Mouse (Mus musculus): Measurements from ENCODE around the gene Rrp12. TPM values are rescaled to one million over a fixed set of nuclear protein-coding genes. Genes with fewer than 3 reads are reported as not detected.

Gene Rrp12
- polyA plus RNA-seq, 1 experiment = 19.0 TPM

DNA sequence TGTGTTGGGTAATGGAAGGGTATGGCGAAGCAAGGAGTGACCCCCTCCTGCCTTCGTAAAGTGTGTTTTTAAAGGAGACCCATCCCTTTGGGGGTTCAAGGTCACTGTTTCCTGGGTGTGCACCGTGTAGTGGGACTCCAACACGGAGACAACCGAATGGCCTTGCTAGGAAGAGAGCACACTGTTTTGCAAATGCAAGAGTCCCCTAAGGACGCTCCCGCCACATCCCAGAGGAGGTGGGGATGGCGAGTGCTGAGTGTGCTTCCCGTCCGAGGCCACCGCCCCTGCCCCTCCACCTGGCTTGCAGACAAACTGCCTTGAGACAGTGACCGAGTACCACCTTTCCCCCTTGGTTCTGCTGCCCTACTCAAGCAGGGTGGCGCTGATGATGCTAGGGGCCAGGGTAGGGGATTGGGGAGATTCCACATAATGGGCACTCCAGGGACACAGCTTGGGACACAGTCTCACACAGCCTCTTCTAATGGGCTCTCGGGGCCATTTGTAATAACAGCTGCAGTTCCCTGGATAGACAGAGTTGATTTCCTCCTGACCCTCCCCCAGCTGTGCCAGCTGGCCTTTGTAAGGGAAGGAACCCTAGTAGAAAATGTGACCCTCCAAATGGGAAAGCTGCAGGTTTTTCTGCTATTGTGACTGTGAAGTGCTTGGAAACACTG is 64.1 kb downstream of the Rrp12 start:
- DNase-seq (ENCODE audit: extremely low spot score in 1 of 2, low spot score in 1 of 2) = no peak

DNA sequence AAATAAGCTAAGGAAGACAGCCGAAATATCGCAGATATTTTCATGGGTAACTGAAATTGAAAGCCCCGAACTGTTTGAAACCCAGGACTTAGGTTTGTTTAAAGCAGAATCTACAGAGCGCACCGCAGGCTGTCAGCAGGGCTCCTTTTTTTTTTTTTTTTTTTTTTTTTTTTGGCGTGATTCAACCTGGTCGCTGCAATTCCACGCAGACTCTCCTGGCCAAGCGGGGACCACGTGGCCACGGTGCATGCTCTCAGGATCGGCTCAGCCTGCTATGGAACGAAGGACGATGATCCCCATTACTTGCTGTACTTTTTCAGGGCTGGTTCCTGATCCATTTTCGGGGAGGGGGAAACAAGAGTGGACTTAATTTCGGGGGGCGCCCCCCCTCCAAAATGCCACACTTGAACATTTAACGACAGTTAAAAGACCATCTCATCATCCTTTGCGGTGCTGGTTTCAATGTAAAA is 64.8 kb downstream of the Rrp12 start:
- peak in 1 of 2 experiments; percentile 46 for DNase-seq (ENCODE audit: extremely low spot score in 1 of 2, low spot score in 1 of 2)

DNA sequence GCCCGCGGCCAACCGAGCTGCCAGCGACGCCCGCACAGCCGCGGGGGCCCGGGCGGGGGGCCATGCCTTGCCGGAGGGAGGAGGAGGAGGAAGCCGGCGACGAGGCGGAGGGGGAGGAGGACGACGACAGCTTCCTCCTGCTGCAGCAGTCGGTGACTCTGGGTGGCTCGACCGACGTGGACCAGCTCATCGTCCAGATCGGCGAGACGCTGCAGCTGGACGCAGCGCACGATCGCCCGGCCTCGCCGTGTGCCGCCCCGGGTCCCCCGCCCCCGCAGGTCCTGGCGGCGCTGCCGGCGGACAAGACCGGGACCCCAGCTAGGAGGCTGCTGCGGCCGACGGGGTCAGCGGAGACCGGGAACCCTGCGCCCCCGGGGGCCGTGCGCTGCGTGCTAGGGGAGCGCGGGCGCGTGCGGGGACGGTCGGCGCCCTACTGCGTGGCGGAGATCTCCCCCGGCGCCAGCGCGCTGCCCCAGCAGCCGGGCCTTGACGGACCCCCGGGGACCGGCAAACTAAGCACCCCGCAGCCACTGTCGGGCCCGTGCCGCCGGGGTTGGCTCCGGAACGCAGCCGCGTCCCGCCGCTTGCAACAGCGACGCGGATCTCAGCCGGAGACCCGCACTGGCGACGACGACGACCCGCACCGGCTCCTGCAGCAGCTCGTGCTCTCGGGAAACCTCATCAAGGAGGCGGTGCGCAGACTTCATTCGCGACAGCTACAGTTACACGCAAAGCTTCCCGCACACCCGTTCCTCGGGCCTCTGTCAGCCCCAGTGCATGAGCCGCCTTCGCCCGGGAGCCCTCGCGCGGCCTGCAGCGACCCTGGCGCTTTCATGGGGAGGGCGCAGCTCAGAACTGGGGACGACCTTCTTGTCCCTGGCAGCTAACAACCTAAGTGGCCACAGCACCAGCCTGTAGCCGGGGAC is 65.6 kb downstream of the Rrp12 start:
- peak in 1 of 2 experiments; percentile 50 for DNase-seq (ENCODE audit: extremely low spot score in 1 of 2, low spot score in 1 of 2)

DNA sequence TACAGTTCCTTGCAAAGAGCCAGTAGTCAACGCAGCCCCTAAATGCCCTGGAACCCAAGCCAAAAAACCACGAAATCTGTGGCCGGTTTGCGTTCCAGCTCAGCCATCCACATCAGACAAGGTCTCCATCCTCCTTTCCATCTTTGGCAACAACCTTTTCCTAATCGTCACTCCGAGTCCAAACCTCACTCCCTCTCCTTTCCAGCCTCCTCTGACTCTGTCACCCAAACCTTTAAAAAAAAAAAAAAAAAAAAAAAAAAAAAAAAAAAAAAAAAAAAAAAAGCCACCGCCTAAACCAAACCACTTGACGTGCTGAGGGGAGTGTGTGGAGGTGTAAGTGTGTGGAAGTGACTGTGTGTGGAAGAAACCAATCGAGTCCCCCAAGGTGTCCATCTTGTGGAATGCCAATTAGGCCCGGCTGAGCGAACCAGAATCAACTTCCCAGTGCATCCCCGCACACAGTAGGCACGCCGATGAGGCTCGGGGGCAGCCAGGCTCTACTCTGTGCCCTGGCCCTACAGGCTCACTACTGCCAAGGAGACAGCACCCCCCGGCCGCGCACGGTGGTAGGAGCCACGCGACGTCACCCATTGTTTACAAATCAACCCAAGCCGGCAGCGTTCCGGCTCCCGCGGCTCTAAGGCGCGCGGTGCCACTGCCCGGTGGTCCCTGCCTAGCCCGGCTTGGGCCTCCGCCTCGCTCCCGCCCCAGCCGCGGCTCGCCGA is 66.4 kb downstream of the Rrp12 start, which contains the start of gene Frat1:
Frat1 (plus strand) TSS at position 590 of the 725 bp plus-strand sequence.
- DNase-seq (ENCODE audit: extremely low spot score in 1 of 2, low spot score in 1 of 2) = peak; percentile 85 to 92

DNA sequence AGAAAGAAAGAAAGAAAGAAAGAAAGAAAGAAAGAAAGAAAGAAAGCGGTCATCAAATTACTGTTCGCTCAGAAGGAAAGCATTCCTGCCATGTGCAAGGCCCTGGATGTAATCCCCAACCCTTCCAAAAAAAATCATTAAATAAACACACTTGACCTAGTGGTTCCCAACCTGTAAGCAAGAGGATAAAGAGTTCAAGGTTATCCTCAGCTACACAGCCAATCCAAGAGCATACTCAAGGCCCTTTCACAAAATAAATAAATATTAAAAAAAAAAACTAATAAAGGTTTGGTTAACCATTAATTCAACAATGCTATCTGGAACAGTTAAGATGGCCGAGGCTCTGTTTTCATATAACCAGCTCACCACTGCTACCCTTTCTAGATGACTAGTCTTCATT is 67.0 kb downstream of the Rrp12 start:
- DNase-seq (ENCODE audit: extremely low spot score in 1 of 2, low spot score in 1 of 2) = no peak

DNA sequence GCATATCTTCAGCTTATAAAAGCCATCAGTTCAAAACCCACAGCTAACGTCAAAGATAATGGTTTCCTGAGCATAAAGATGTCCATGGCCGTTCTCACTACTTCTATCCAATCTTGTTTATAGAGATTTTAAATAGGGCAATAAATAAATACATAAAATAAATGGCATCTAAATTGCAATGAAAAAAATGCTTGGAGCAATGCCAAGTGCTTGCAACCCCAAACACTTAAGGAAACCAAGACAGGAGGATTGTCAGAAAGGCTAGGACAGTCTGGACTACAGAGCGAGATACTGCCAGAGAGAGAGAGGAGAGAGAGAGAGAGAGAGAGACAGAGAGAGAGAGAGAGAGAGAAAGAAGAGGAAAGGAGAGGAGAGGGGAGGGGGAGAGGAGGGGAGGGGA is 69.4 kb downstream of the Rrp12 start:
- no peak for DNase-seq (ENCODE audit: extremely low spot score in 1 of 2, low spot score in 1 of 2)

DNA sequence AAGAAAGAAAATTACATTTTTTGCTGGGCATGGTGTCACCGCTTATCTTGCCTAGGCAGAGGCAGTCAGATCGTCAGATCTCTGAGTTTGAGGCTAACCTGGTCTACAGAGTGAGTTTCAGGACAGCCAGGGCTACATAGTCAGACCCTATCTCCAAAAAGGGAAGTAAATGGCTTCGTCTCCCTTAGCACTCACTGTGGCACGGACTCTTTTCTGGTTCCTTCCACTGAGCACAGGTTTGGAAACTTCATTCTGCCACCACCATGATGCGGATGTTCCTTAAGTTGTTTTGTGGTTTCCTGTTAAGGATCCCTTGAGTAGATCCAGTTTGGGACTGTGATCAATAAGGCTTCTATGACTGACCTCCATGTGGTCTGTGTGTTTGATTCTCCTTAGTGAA is 71.0 kb downstream of the Rrp12 start:
- no peak for DNase-seq (ENCODE audit: extremely low spot score in 1 of 2, low spot score in 1 of 2)

DNA sequence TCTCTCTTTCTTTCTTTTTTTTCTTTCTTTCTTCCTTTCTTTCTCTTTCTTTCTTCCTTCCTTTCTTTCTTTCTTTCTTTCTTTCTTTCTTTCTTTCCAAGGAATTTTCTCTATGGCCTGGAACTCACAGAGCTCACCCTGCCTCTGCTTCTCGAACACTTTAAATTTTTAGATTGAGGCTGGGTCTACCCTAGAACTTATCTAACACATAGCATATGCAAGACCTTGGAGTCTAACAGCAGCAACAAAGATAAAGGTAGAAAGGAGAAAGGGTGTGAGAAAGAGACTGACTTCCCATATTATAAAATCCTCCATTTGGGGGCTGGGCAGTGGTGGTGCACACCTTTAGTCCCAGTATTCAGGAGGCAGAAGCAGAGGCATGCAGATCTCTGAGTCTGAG is 73.4 kb downstream of the Rrp12 start:
- DNase-seq (ENCODE audit: extremely low spot score in 1 of 2, low spot score in 1 of 2) = no peak

DNA sequence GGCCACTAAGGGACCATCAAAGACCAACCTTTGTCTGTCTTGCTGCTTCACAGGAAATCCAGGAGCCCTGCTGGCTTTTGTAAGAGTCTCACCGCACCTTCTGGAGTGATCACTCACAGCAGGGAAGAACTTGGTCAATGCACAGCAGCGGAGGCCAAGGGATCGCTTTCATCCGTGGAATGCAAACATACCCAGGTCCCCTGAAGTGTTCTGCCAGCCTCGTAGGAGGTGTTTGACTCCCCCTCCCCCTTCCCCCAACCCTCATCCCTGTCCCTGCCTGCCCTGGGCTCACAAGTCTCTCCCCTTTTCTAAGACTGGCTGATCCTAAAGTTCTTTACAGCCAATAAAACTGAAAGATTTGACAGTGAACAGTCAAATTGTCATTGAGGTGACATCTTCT is 74.5 kb downstream of the Rrp12 start:
- no peak for DNase-seq (ENCODE audit: extremely low spot score in 1 of 2, low spot score in 1 of 2)

DNA sequence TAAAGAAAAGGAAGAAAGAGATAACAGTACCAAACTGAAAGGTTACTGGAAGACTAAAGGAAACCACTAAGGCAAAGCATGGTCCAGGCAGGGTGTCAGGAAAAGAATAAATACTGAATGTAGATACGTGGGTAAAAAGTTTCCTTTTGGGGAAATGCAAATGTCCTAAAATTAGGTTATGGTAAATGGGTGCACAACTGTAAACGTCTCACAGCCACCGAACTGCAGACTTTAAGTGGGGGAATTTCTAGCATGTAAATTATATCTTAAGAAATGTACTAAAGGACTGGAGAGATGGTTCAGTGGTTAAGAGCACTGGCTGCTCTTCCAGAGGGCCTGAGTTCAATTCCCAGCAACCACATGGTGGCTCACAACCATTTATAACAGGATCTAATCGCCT is 77.2 kb downstream of the Rrp12 start:
- no peak for DNase-seq (ENCODE audit: extremely low spot score in 1 of 2, low spot score in 1 of 2)

DNA sequence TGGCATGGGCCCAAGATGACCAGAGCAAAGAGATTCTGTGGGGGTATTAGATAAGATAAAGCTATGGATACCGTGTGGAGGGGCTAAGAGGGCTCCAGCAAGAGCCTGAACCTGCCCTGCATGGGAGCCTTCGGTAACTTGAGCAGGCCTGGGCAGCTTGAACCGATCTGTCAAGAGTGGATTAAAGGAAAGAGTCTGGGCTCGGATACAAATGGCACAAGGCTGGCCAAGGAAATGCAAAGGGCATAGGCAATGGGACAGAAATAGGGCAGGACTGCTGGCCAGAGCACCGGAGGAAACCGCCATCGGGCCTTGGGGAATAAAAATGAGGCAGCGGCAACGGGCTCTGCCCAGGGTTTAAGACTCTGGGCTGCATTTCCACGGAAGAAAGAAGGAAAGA is 78.6 kb downstream of the Rrp12 start:
- no peak for DNase-seq (ENCODE audit: extremely low spot score in 1 of 2, low spot score in 1 of 2)

DNA sequence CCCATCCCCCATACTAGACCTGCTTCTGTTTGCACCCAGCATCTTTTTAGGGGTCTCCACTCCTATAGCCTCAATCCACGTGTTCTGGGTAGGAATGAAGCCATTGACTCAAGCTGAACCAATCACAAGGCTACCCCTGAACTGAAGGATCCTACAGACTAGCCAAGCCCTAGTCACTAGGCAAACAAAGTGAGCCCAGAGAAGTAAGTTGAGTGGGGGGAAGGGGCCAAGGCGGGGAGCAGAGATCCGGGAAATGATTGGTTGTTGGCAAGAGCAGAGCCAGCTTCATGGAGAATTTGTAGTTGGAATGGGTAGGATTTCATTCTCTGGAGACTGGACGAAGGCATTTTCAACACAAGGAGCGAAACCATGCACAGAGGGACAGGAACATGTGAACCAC is 79.1 kb downstream of the Rrp12 start:
- no peak for DNase-seq (ENCODE audit: extremely low spot score in 1 of 2, low spot score in 1 of 2)

DNA sequence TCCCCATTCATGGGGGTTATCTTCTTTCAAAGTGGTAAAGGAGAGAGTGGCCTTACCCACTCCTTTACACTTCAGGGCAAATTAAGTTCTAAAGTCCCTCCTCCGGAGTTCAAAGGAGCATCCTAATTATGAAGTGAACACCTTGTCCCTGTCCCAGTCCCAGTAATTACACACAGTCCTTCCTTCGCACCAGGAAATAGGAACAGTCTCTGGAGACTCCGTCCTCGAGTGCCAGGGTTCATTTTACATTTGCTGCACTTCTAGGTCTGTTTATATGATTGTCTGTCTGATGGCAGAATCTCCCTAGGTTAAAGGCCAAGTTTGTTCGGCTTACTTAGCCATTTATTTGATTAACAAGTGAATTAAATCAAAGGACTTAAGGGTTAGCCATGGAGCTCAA is 79.6 kb downstream of the Rrp12 start:
- DNase-seq (ENCODE audit: extremely low spot score in 1 of 2, low spot score in 1 of 2) = no peak

DNA sequence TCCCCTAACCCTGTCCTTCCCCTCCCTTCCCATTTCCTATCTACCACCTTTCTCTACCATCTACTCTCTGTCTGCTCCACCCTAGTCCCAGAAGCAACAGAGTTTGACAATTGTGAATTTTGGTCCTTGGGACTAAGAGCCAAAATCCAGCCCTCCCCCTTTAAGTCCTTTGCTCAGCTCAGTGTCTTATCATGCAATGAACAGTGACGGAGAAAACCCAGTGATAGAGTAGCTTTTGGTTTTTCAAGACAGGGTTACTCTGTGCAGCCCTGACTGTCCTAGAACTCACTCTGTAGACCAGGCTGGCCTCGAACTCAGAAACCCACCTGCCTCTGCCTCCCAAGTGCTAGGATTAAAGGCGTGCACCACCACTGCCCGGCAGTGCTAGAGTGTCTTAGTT is 82.6 kb downstream of the Rrp12 start:
- no peak for DNase-seq (ENCODE audit: extremely low spot score in 1 of 2, low spot score in 1 of 2)

Other genes with a start within 250 kb of the Rrp12 start
- gene Slit1, start 152.5 kb downstream of the Rrp12 start, polyA plus RNA-seq (2012; rRNA removed) = 18.7 and 28.3 TPM in 2 replicates
- 3.5 and 3.8 TPM in 2 replicates for gene Arhgap19, start 94.1 kb downstream of the Rrp12 start, polyA plus RNA-seq (2012; rRNA removed)
- gene Frat1, start 66.2 kb downstream of the Rrp12 start, polyA plus RNA-seq (2012; rRNA removed) = 10.8 and 11.1 TPM in 2 replicates
- gene Frat2, start 48.0 kb downstream of the Rrp12 start, polyA plus RNA-seq (2012; rRNA removed) = 7.5 and 8.3 TPM in 2 replicates
- gene Pgam1, start 15.8 kb upstream of the Rrp12 start, polyA plus RNA-seq (2012; rRNA removed) = 727 and 788 TPM in 2 replicates
- gene Exosc1, start 37.2 kb upstream of the Rrp12 start, polyA plus RNA-seq (2012; rRNA removed) = 25.1 and 28.0 TPM in 2 replicates
- gene Zdhhc16, start 37.3 kb upstream of the Rrp12 start, polyA plus RNA-seq (2012; rRNA removed) = 65.3 and 66.1 TPM in 2 replicates
- 56.3 and 61.7 TPM in 2 replicates for gene Mms19, start 85.0 kb upstream of the Rrp12 start, polyA plus RNA-seq (2012; rRNA removed)
- gene Ubtd1, start 85.6 kb upstream of the Rrp12 start, polyA plus RNA-seq (2012; rRNA removed) = 21.6 and 21.9 TPM in 2 replicates
- 0.16 and 0.55 TPM in 2 replicates for gene Ankrd2, start 139.8 kb upstream of the Rrp12 start, polyA plus RNA-seq (2012; rRNA removed)
- 1.5 and 2.0 TPM in 2 replicates for gene Hoga1, start 149.4 kb upstream of the Rrp12 start, polyA plus RNA-seq (2012; rRNA removed)
- 0.08 and 0.14 TPM in 2 replicates for gene 4933411K16Rik, start 156.1 kb upstream of the Rrp12 start, polyA plus RNA-seq (2012; rRNA removed)
- 87.9 and 94.1 TPM in 2 replicates for gene Morn4, start 190.2 kb upstream of the Rrp12 start, polyA plus RNA-seq (2012; rRNA removed)
- 46.8 and 51.4 TPM in 2 replicates for gene Pi4k2a, start 194.3 kb upstream of the Rrp12 start, polyA plus RNA-seq (2012; rRNA removed)
- 31.3 and 38.3 TPM in 2 replicates for gene Avpi1, start 232.9 kb upstream of the Rrp12 start, polyA plus RNA-seq (2012; rRNA removed)

All from frontal cortex, adult 2 months (tissue).